Mouse (Mus musculus) hindbrain, embryonic 15.5 days (tissue): ENCODE measurements at regions not wholly inside any gene's neighbourhood (a gene's known extent, or its start where the extent isn't known, plus 50 kb on each side); places are given as distances from the start of the nearest gene placed in this dataset.

Experiments
- ATAC-seq: fragments of 200-750 bp; cut with Nextera tagmentation; 2 replicates; pipeline ENCODE4 v1.8.0; 2017; ENCODE audit warnings: low read depth, moderate number of reproducible peaks, moderate TSS enrichment; ENCODE audit not compliant: low FRiP score
- H3K27ac ChIP-seq: fragments of 300-500 bp; sonication (generic); replicated peaks from 2 replicates; pipeline ENCODE4 v1.5.1; 2015; ENCODE audit warnings: mild to moderate bottlenecking, inconsistent platforms
- H3K27me3 ChIP-seq: fragments of 300-500 bp; sonication (generic); 2 replicates; pipeline ENCODE4 v1.6.1; 2015; ENCODE audit warnings: control low read depth, inconsistent platforms
- H3K36me3 ChIP-seq: fragments of 300-500 bp; sonication (generic); 2 replicates; pipeline ENCODE4 v1.6.1; 2015; ENCODE audit warnings: control low read depth, inconsistent platforms
- H3K4me1 ChIP-seq: fragments of 300-500 bp; sonication (generic); replicated peaks from 2 replicates; pipeline ENCODE4 v1.6.1; 2015; ENCODE audit warnings: control low read depth, inconsistent platforms
- H3K4me2 ChIP-seq: fragments of 300-500 bp; sonication (generic); 2 replicates; pipeline ENCODE4 v1.6.1; 2015; ENCODE audit warnings: moderate library complexity, mild to moderate bottlenecking, inconsistent platforms
- H3K4me3 ChIP-seq: fragments of 300-500 bp; sonication (generic); 2 replicates; pipeline ENCODE4 v1.5.1; 2015; ENCODE audit warnings: mild to moderate bottlenecking, inconsistent platforms
- H3K9ac ChIP-seq: fragments of 300-500 bp; sonication (generic); 2 replicates; pipeline ENCODE4 v1.6.1; 2015; ENCODE audit warnings: inconsistent platforms
- H3K9me3 ChIP-seq: fragments of 300-500 bp; sonication (generic); 2 replicates; pipeline ENCODE4 v1.6.1; 2016; ENCODE audit warnings: control low read depth, inconsistent platforms
- WGBS: fragments of 180-500 bp; shearing (Covaris S2); methylation state at CpG from one replicate; pipeline ENCODE4 v1.1.7; 2015; 5-methylcytosine and 5-hydroxymethylcytosine counted together

GRCm38 (mm10) chr2:168842261-168842740 is 74.6 kb upstream of the Sall4 start:
- Histone ChIP-seq H3K36me3 (no peaks in the 10 kb centered on the region), H3K4me2 (peak overlapping the region; percentile 28), H3K27ac (no peak overlapping the region), H3K4me1 (peaks cover 21% of the 10 kb centered on the region), H3K4me3 (no peak overlapping the region), H3K27me3 (peaks cover 32% of the 10 kb centered on the region), H3K9ac (no peak overlapping the region), H3K9me3 (no peaks in the 10 kb centered on the region)
- ATAC-seq = no peak
- 12% methylated on average over 15 of the region's 15 CpGs for WGBS

- 0 out of 2 replicates have a peak overlapping the region, but pooled peaks have one; percentile 28 for H3K4me2 ChIP-seq
- peaks cover 21% of the 10 kb centered on the region for H3K4me1 ChIP-seq
- no peak for ATAC-seq
- no peaks in the 10 kb centered on the region for H3K36me3 ChIP-seq
- 1% methylated on average over 11 of the region's 11 CpGs for WGBS
- H3K27ac ChIP-seq = no peak overlapping the region
- H3K9ac ChIP-seq = no peak overlapping the region
- H3K9me3 ChIP-seq = no peaks in the 10 kb centered on the region
- H3K4me3 ChIP-seq = no peak overlapping the region
- peaks cover 36% of the 10 kb centered on the region for H3K27me3 ChIP-seq
Observed at GRCm38 (mm10) chr2:168841713-168842045, 73.9 kb upstream of the Sall4 start.

GRCm38 (mm10) chr2:168840853-168841712 is 73.3 kb upstream of the Sall4 start:
- Histone ChIP-seq H3K9ac (no peak overlapping the region), H3K9me3 (no peaks in the 10 kb centered on the region), H3K27me3 (peaks cover 37% of the 10 kb centered on the region), H3K27ac (no peak overlapping the region), H3K4me1 (peaks cover 21% of the 10 kb centered on the region), H3K4me2 (0 out of 2 replicates have a peak overlapping the region, but pooled peaks have one; percentile 28), H3K36me3 (no peaks in the 10 kb centered on the region), H3K4me3 (no peak overlapping the region)
- ATAC-seq = no peak
- WGBS = 12% methylated on average over 19 of the region's 19 CpGs

- Histone ChIP-seq H3K4me1 (peaks cover 21% of the 10 kb centered on the region), H3K27me3 (peaks cover 37% of the 10 kb centered on the region), H3K9ac (no peak overlapping the region), H3K9me3 (no peaks in the 10 kb centered on the region), H3K27ac (no peak overlapping the region), H3K4me2 (peak overlapping the region; percentile 41), H3K4me3 (no peak overlapping the region), H3K36me3 (no peaks in the 10 kb centered on the region)
- no peak for ATAC-seq
- whole genome bisulfite sequencing = 3% methylated on average over 24 of the region's 24 CpGs
Observed at GRCm38 (mm10) chr2:168839811-168840655, 72.3 kb upstream of the Sall4 start.

- Histone ChIP-seq H3K4me3 (no peak overlapping the region), H3K27me3 (peaks cover 37% of the 10 kb centered on the region), H3K4me1 (peaks cover 21% of the 10 kb centered on the region), H3K9ac (no peak overlapping the region), H3K36me3 (no peaks in the 10 kb centered on the region), H3K27ac (no peak overlapping the region), H3K4me2 (no peak overlapping the region), H3K9me3 (no peaks in the 10 kb centered on the region)
- WGBS = 9% methylated on average over 6 of the region's 6 CpGs
- no peak for ATAC-seq
Observed at GRCm38 (mm10) chr2:168839221-168839620, 71.5 kb upstream of the Sall4 start.

GRCm38 (mm10) chr2:168838681-168839080 is 70.9 kb upstream of the Sall4 start:
- Histone ChIP-seq H3K27ac (no peak overlapping the region), H3K36me3 (no peaks in the 10 kb centered on the region), H3K27me3 (peaks cover 37% of the 10 kb centered on the region), H3K9ac (no peak overlapping the region), H3K9me3 (no peaks in the 10 kb centered on the region), H3K4me2 (no peak overlapping the region), H3K4me3 (no peak overlapping the region), H3K4me1 (peaks cover 21% of the 10 kb centered on the region)
- no peak for ATAC-seq
- WGBS = 5% methylated on average over 12 of the region's 12 CpGs

- Histone ChIP-seq H3K4me3 (no peak overlapping the region), H3K27ac (no peak overlapping the region), H3K36me3 (no peaks in the 10 kb centered on the region), H3K4me2 (no peak overlapping the region), H3K9me3 (no peaks in the 10 kb centered on the region), H3K4me1 (peaks cover 21% of the 10 kb centered on the region), H3K9ac (no peak overlapping the region), H3K27me3 (peaks cover 37% of the 10 kb centered on the region)
- ATAC-seq = no peak
- 28% methylated on average over 5 of the region's 5 CpGs for WGBS
Observed at GRCm38 (mm10) chr2:168837951-168838570, 70.3 kb upstream of the Sall4 start.

GRCm38 (mm10) chr2:168834771-168835170 is 67.0 kb upstream of the Sall4 start:
- no peaks in the 10 kb centered on the region for H3K9me3 ChIP-seq
- no peak overlapping the region for H3K9ac ChIP-seq
- H3K4me1 ChIP-seq = peaks cover 4% of the 10 kb centered on the region
- H3K27me3 ChIP-seq = peaks cover 14% of the 10 kb centered on the region
- 98% methylated on average over 3 of the region's 3 CpGs for WGBS
- H3K4me3 ChIP-seq = no peak overlapping the region
- H3K27ac ChIP-seq = no peak overlapping the region
- H3K36me3 ChIP-seq = no peaks in the 10 kb centered on the region
- no peak for ATAC-seq
- no peak overlapping the region for H3K4me2 ChIP-seq

- no peak overlapping the region for H3K4me3 ChIP-seq
- no peak overlapping the region for H3K4me2 ChIP-seq
- WGBS = 44% methylated on average over 14 of the region's 14 CpGs
Observed at GRCm38 (mm10) chr2:168831740-168832139, 64.0 kb upstream of the Sall4 start.

GRCm38 (mm10) chr2:168820648-168821047 is 52.9 kb upstream of the Sall4 start:
- H3K36me3 ChIP-seq = no peaks in the 10 kb centered on the region
- no peaks in the 10 kb centered on the region for H3K9me3 ChIP-seq
- H3K27ac ChIP-seq = no peak overlapping the region
- no peaks in the 10 kb centered on the region for H3K4me1 ChIP-seq
- no peak overlapping the region for H3K4me2 ChIP-seq
- WGBS = 77% methylated on average over 10 of the region's 10 CpGs
- no peak overlapping the region for H3K9ac ChIP-seq
- H3K4me3 ChIP-seq = no peak overlapping the region
- H3K27me3 ChIP-seq = no peaks in the 10 kb centered on the region
- ATAC-seq = no peak

More at GRCm38 (mm10) chr2:168831740-168832139, 64.0 kb upstream of the Sall4 start:
- Histone ChIP-seq H3K27me3 (0 out of 2 replicates have a peak, but pooled peaks cover 2% of the 10 kb centered on the region), H3K9me3 (no peaks in the 10 kb centered on the region), H3K4me1 (no peaks in the 10 kb centered on the region), H3K9ac (no peak overlapping the region), H3K27ac (no peak overlapping the region), H3K36me3 (no peaks in the 10 kb centered on the region)
- no peak for ATAC-seq
